Mouse (Mus musculus) ES-Bruce4 (cell line): Measurements from ENCODE around the gene Bub3. TPM values are rescaled to one million over a fixed set of nuclear protein-coding genes. Genes with fewer than 3 reads are reported as not detected.

Source experiments
- H3K27ac ChIP-seq: 2 replicates; pipeline ENCODE4 v1.5.1; 2012; ENCODE audit warnings: low read length, inconsistent platforms; ENCODE audit not compliant: insufficient read depth
- H3K27me3 ChIP-seq: 2 replicates; pipeline ENCODE4 v1.6.1; 2012; ENCODE audit warnings: mild to moderate bottlenecking, low read length, inconsistent platforms; ENCODE audit not compliant: control insufficient read depth, poor library complexity, insufficient read depth, severe bottlenecking
- H3K36me3 ChIP-seq: 2 replicates; pipeline ENCODE4 v1.6.1; 2012; ENCODE audit warnings: inconsistent platforms, mild to moderate bottlenecking, low read length, moderate library complexity; ENCODE audit not compliant: control insufficient read depth, poor library complexity, insufficient read depth, severe bottlenecking
- H3K4me1 ChIP-seq: one replicate; pipeline ENCODE4 v1.8.1; 2011; ENCODE audit warnings: low read length; ENCODE audit not compliant: control insufficient read depth, insufficient read depth
- H3K4me3 ChIP-seq: 2 replicates; pipeline ENCODE4 v1.5.1; 2011; ENCODE audit warnings: low read depth, mild to moderate bottlenecking, low read length
- H3K9ac ChIP-seq: 2 replicates; pipeline ENCODE4 v1.6.1; 2012; ENCODE audit warnings: low read depth, mild to moderate bottlenecking, inconsistent platforms; ENCODE audit not compliant: poor library complexity, severe bottlenecking
- H3K9me3 ChIP-seq: replicated peaks from 2 replicates; pipeline ENCODE4 v1.6.1; 2012; ENCODE audit warnings: mild to moderate bottlenecking, low read length, inconsistent platforms; ENCODE audit not compliant: control insufficient read depth, poor library complexity, insufficient read depth, severe bottlenecking
- CTCF ChIP-seq: IDR thresholded peaks from one replicate; pipeline ENCODE4 v1.8.1; 2011; ENCODE audit warnings: low read depth, low read length
- EP300 ChIP-seq: IDR thresholded peaks from 2 replicates; pipeline ENCODE4 v1.6.1; 2011; ENCODE audit warnings: low read depth, low read length; ENCODE audit not compliant: insufficient read depth
- POLR2A ChIP-seq: IDR thresholded peaks from one replicate; pipeline ENCODE4 v1.8.1; 2011; ENCODE audit warnings: low read length; ENCODE audit not compliant: insufficient read depth
- polyA plus RNA-seq: library from polyadenylated mRNA; stranded (reverse); fragments of >200 nt; gene quantifications from 2 replicates; pipeline ENCODE4 v1.2.4, GENCODE M21; 2011; ENCODE audit warnings: low read depth; ENCODE audit not compliant: missing spikeins, insufficient read depth, insufficient read length

Bub3 gene
- polyA plus RNA-seq, 1 experiment: 141 TPM

- no peak overlapping the region for H3K4me3 ChIP-seq
- H3K9ac ChIP-seq: no peak overlapping the region
- no peaks in the 10 kb centered on the region for H3K4me1 ChIP-seq
- H3K36me3 ChIP-seq: no peaks in the 10 kb centered on the region
- H3K27me3 ChIP-seq: no peaks in the 10 kb centered on the region
- TF ChIP-seq EP300 (no peak), CTCF (no peak), POLR2A (no peak)
- H3K9me3 ChIP-seq: no peaks in the 10 kb centered on the region
- no peak overlapping the region for H3K27ac ChIP-seq
Measured at GRCm38 (mm10) chr7:131604946-131605345, 44.9 kb downstream of the Bub3 start.

- Histone ChIP-seq H3K27ac (no peak overlapping the region), H3K27me3 (no peaks in the 10 kb centered on the region), H3K4me1 (no peaks in the 10 kb centered on the region), H3K36me3 (no peaks in the 10 kb centered on the region), H3K9me3 (no peaks in the 10 kb centered on the region), H3K4me3 (no peak overlapping the region), H3K9ac (no peak overlapping the region)
- no peak for TF ChIP-seq POLR2A
- no peak for TF ChIP-seq CTCF
- no peak for TF ChIP-seq EP300
Measured at GRCm38 (mm10) chr7:131605481-131605880, 45.5 kb downstream of the Bub3 start.

GRCm38 (mm10) chr7:131608049-131608448, 48.0 kb downstream of the Bub3 start:
- TF ChIP-seq EP300 (no peak), POLR2A (no peak), CTCF (no peak)
- no peaks in the 10 kb centered on the region for H3K4me1 ChIP-seq
- no peak overlapping the region for H3K9ac ChIP-seq
- H3K27me3 ChIP-seq: no peaks in the 10 kb centered on the region
- no peak overlapping the region for H3K27ac ChIP-seq
- H3K36me3 ChIP-seq: no peaks in the 10 kb centered on the region
- no peak overlapping the region for H3K4me3 ChIP-seq
- no peaks in the 10 kb centered on the region for H3K9me3 ChIP-seq

- Histone ChIP-seq H3K4me1 (no peaks in the 10 kb centered on the region), H3K9me3 (no peaks in the 10 kb centered on the region), H3K27me3 (no peaks in the 10 kb centered on the region), H3K9ac (no peak overlapping the region), H3K36me3 (no peaks in the 10 kb centered on the region), H3K4me3 (no peak overlapping the region), H3K27ac (no peak overlapping the region)
- TF ChIP-seq CTCF (peak; percentile 46), EP300 (no peak), POLR2A (no peak)
Measured at GRCm38 (mm10) chr7:131609677-131610076, 49.7 kb downstream of the Bub3 start.

Other genes with a start within 250 kb of the Bub3 start
- not detected in 2 replicates for gene Cuzd1, start 237.9 kb upstream of the Bub3 start, polyA plus RNA-seq
- gene Fam24b, start 230.7 kb upstream of the Bub3 start, polyA plus RNA-seq: 1.7 TPM in 1 of 2 replicates, not detected in the other
- not detected in 2 replicates for gene Fam24a, start 226.4 kb upstream of the Bub3 start, polyA plus RNA-seq
- 23.8 and 26.0 TPM in 2 replicates for gene 2310057M21Rik, start 197.5 kb upstream of the Bub3 start, polyA plus RNA-seq
- 58.9 and 64.7 TPM in 2 replicates for gene Pstk, start 189.1 kb upstream of the Bub3 start, polyA plus RNA-seq
- gene Ikzf5, start 149.7 kb upstream of the Bub3 start, polyA plus RNA-seq: 24.6 and 27.7 TPM in 2 replicates
- gene Acadsb, start 149.6 kb upstream of the Bub3 start, polyA plus RNA-seq: 34.1 and 38.3 TPM in 2 replicates
- gene Hmx3, start 17.4 kb upstream of the Bub3 start, polyA plus RNA-seq: not detected in 2 replicates
- gene Hmx2, start 11.4 kb upstream of the Bub3 start, polyA plus RNA-seq: 0.39 TPM in 1 of 2 replicates, not detected in the other